Mouse (Mus musculus): ENCODE results near the gene Cbx8. TPM values are rescaled to one million over a fixed set of nuclear protein-coding genes. Genes with fewer than 3 reads are reported as not detected.

Cbx8 gene
- polyA plus RNA-seq (2014; fragmentation: Nextera tagmentation; extraction: Ambion mirVana): 6.7 and 7.8 TPM in 2 replicates

GRCm38 (mm10) chr11:119040600-119041324, at the start of gene Cbx8:
Gene Cbx8, minus strand, starts transcription at chr11:119040969.
- Histone ChIP-seq H3K9ac (ENCODE audit: low read depth, low read length) (peak within 1 kb of the TSS; percentile 86), H3K27me3 (ENCODE audit: control insufficient read depth, insufficient read depth, low read length) (peaks cover 82% of the 10 kb centered on the region), H3K4me1 (ENCODE audit: control insufficient read depth, insufficient read depth, low read length) (peaks cover 35% of the 10 kb centered on the region), H3K36me3 (ENCODE audit: control insufficient read depth, insufficient read depth, low read length) (peaks cover 4% of the 10 kb centered on the region), H3K4me3 (ENCODE audit: low read depth, low read length) (peak within 1 kb of the TSS; percentile 56), H3K4me2 (peak within 1 kb of the TSS; percentile 80), H3K27ac (ENCODE audit: low read depth, low read length) (peak within 1 kb of the TSS; percentile 80), H3K9me3 (replicated peaks; ENCODE audit: control insufficient read depth, low read length) (no peaks in the 10 kb centered on the region)
- ATAC-seq (replicated peaks; ENCODE audit: insufficient number of reproducible peaks, low FRiP score, low TSS enrichment): peak; percentile 94
- under 1% methylated on average over 62 of the region's 63 CpGs for WGBS (ENCODE audit: insufficient replicate concordance)

GRCm38 (mm10) chr11:119090076-119090960, 49.5 kb upstream of the Cbx8 start:
- H3K4me3 ChIP-seq (ENCODE audit: low read depth, low read length): peak overlapping the region; percentile 55
- no peaks in the 10 kb centered on the region for H3K9me3 ChIP-seq (replicated peaks; ENCODE audit: control insufficient read depth, low read length)
- H3K9ac ChIP-seq (ENCODE audit: low read depth, low read length): peak overlapping the region; percentile 71
- under 1% methylated on average over 68 of the region's 75 CpGs for WGBS (ENCODE audit: insufficient replicate concordance)
- no peak overlapping the region for H3K27ac ChIP-seq (ENCODE audit: low read depth, low read length)
- peak overlapping the region; percentile 84 for H3K4me2 ChIP-seq
- peaks cover 36% of the 10 kb centered on the region for H3K27me3 ChIP-seq (ENCODE audit: control insufficient read depth, insufficient read depth, low read length)
- peaks cover 31% of the 10 kb centered on the region for H3K4me1 ChIP-seq (ENCODE audit: control insufficient read depth, insufficient read depth, low read length)
- ATAC-seq (replicated peaks; ENCODE audit: insufficient number of reproducible peaks, low FRiP score, low TSS enrichment): no peak
- no peaks in the 10 kb centered on the region for H3K36me3 ChIP-seq (ENCODE audit: control insufficient read depth, insufficient read depth, low read length)

- Histone ChIP-seq H3K4me1 (ENCODE audit: control insufficient read depth, insufficient read depth, low read length) (peaks cover 27% of the 10 kb centered on the region), H3K27me3 (ENCODE audit: control insufficient read depth, insufficient read depth, low read length) (peaks cover 36% of the 10 kb centered on the region), H3K9me3 (replicated peaks; ENCODE audit: control insufficient read depth, low read length) (no peaks in the 10 kb centered on the region), H3K36me3 (ENCODE audit: control insufficient read depth, insufficient read depth, low read length) (no peaks in the 10 kb centered on the region), H3K9ac (ENCODE audit: low read depth, low read length) (peak overlapping the region; percentile 71; the same call in 1 of the 2 replicates), H3K4me2 (peak overlapping the region; percentile 84), H3K27ac (ENCODE audit: low read depth, low read length) (no peak overlapping the region), H3K4me3 (ENCODE audit: low read depth, low read length) (peak overlapping the region; percentile 55)
- under 1% methylated on average over 41 of the region's 41 CpGs for WGBS (ENCODE audit: insufficient replicate concordance)
- no peak for ATAC-seq (replicated peaks; ENCODE audit: insufficient number of reproducible peaks, low FRiP score, low TSS enrichment)
These were observed 48.7 kb upstream of the Cbx8 start for GRCm38 (mm10) chr11:119089235-119090075.

GRCm38 (mm10) chr11:119088391-119089234, 47.8 kb upstream of the Cbx8 start:
- Histone ChIP-seq H3K4me3 (ENCODE audit: low read depth, low read length) (no peak overlapping the region; the same call in 1 of the 2 replicates), H3K36me3 (ENCODE audit: control insufficient read depth, insufficient read depth, low read length) (no peaks in the 10 kb centered on the region), H3K27ac (ENCODE audit: low read depth, low read length) (no peak overlapping the region), H3K4me1 (ENCODE audit: control insufficient read depth, insufficient read depth, low read length) (peaks cover 35% of the 10 kb centered on the region), H3K27me3 (ENCODE audit: control insufficient read depth, insufficient read depth, low read length) (peaks cover 37% of the 10 kb centered on the region), H3K9ac (ENCODE audit: low read depth, low read length) (no peak overlapping the region), H3K4me2 (peak overlapping the region; percentile 84), H3K9me3 (replicated peaks; ENCODE audit: control insufficient read depth, low read length) (no peaks in the 10 kb centered on the region)
- ATAC-seq (replicated peaks; ENCODE audit: insufficient number of reproducible peaks, low FRiP score, low TSS enrichment): no peak
- 1% methylated on average over 28 of the region's 28 CpGs for WGBS (ENCODE audit: insufficient replicate concordance)

GRCm38 (mm10) chr11:119087301-119088082, 46.7 kb upstream of the Cbx8 start:
- Histone ChIP-seq H3K9me3 (replicated peaks; ENCODE audit: control insufficient read depth, low read length) (no peaks in the 10 kb centered on the region), H3K4me2 (peak overlapping the region; percentile 44), H3K36me3 (ENCODE audit: control insufficient read depth, insufficient read depth, low read length) (no peaks in the 10 kb centered on the region), H3K4me1 (ENCODE audit: control insufficient read depth, insufficient read depth, low read length) (peaks cover 46% of the 10 kb centered on the region), H3K27me3 (ENCODE audit: control insufficient read depth, insufficient read depth, low read length) (peaks cover 47% of the 10 kb centered on the region), H3K9ac (ENCODE audit: low read depth, low read length) (no peak overlapping the region; the same call in 1 of the 2 replicates), H3K27ac (ENCODE audit: low read depth, low read length) (no peak overlapping the region), H3K4me3 (ENCODE audit: low read depth, low read length) (no peak overlapping the region)
- no peak for ATAC-seq (replicated peaks; ENCODE audit: insufficient number of reproducible peaks, low FRiP score, low TSS enrichment)
- WGBS (ENCODE audit: insufficient replicate concordance): 3% methylated on average over 35 of the region's 35 CpGs

GRCm38 (mm10) chr11:119086144-119086971, 45.6 kb upstream of the Cbx8 start, which contains the start of gene Cbx4:
Gene Cbx4, minus strand, starts transcription at chr11:119086221.
- Histone ChIP-seq H3K27me3 (ENCODE audit: control insufficient read depth, insufficient read depth, low read length) (peaks cover 54% of the 10 kb centered on the region), H3K4me1 (ENCODE audit: control insufficient read depth, insufficient read depth, low read length) (peaks cover 55% of the 10 kb centered on the region), H3K4me3 (ENCODE audit: low read depth, low read length) (peak within 1 kb of the TSS; percentile 84), H3K9ac (ENCODE audit: low read depth, low read length) (peak within 1 kb of the TSS; percentile 96), H3K9me3 (replicated peaks; ENCODE audit: control insufficient read depth, low read length) (no peaks in the 10 kb centered on the region), H3K36me3 (ENCODE audit: control insufficient read depth, insufficient read depth, low read length) (no peaks in the 10 kb centered on the region; the same call in 1 of the 2 replicates), H3K4me2 (peak within 1 kb of the TSS; percentile 91), H3K27ac (ENCODE audit: low read depth, low read length) (peak within 1 kb of the TSS; percentile 98)
- peak; percentile 88 for ATAC-seq (replicated peaks; ENCODE audit: insufficient number of reproducible peaks, low FRiP score, low TSS enrichment)
- WGBS (ENCODE audit: insufficient replicate concordance): under 1% methylated on average over 44 of the region's 67 CpGs
